Mouse (Mus musculus) retina, adult 2 months (tissue): ENCODE data around the gene Pde8a.

ENCODE experiments used
- DNase-seq: peaks from one replicate; pipeline ENCODE4 v3.0.0-alpha.2; 2012; ENCODE audit warnings: low read depth, low spot score

The Pde8a gene

GRCm38 (mm10) chr7:81272908-81273307 is 59.5 kb downstream of the Pde8a start:
- DNase-seq: no peak

DNA sequence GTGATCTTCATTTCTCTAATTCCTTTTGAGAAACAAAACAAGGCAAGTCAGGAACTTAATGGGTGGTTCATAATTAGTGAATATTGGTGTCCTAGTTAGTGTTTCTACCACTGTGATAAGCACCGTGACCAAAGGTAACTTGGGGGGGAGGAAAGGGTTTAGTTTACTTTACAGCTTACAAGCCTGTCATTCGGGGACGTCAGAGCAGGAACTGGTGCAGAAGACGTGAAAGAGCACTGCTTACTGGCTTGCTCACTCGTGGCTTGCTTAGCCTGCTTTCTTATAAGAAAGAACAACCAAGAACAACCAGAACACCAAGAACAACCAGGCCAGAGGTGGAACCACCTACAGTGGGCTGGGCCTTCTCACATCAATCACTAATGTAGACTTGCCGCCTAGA is 65.6 kb downstream of the Pde8a start:
- no peak for DNase-seq

GRCm38 (mm10) chr7:81281240-81281639 is 67.8 kb downstream of the Pde8a start:
- no peak for DNase-seq

GRCm38 (mm10) chr7:81286456-81286855 is 73.1 kb downstream of the Pde8a start:
- no peak for DNase-seq

DNA sequence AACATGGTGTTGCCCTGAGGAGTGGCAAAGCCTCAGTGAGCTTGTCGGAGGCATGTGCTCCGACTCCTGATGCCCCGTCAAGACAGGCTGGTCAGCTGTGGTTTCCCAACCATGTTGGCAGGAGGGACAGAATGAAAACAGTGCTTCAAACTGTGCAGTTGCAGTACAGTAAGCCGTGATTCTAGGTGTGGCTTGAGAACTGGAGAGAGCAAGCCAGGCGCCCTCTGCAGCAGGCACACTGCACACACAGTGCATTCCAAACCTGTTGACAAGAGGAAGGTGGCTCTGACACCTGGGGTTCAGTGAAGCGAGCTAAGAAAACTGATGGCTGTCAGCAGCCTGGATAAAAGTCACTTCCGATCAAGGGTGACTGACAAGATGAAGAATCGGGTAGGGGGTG is 73.5 kb downstream of the Pde8a start:
- no peak for DNase-seq

- DNase-seq: no peak
These were observed 81.8 kb downstream of the Pde8a start for GRCm38 (mm10) chr7:81295169-81295568.

GRCm38 (mm10) chr7:81298206-81298605 is 84.8 kb downstream of the Pde8a start:
- no peak for DNase-seq

GRCm38 (mm10) chr7:81301323-81301722 is 87.9 kb downstream of the Pde8a start:
- no peak for DNase-seq

DNA sequence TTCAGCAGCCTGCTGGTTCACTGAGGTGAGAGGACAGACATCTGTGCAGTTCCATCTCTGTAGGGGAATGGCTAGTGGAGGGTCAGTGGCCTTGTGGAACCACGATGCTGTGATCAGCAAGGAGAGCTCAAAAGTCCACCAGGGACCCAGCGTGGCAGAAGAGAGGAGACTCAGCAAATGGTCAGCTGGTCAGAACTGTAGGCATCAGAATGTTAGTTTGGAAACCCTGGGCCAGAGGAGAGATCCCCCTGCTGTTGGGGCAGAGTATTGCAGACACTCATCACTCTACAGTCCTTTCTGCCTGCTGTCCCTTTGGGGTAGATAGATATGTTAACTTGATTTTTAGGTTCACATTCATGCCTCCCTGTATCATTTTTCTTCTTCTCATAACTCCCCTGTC is 90.3 kb downstream of the Pde8a start:
- no peak for DNase-seq

DNA sequence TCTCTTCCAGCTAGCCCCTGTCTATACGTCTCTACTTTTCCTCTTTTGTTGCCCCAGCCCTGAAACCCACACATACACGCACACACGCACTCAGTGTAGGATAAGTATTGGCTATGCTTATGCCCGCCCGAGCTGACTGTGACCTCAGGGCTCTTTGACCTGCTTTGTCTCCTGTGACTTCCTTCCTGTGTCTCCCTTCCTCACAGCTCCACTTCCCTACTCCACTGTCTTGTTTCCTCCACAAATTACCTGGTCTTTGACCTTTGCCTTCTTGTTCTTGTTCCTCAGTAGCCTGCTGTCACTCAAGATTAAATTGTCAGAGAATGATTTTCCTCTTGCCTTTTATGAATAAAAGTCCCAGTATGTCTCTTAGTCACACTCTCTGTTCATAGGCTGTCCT is 90.7 kb downstream of the Pde8a start:
- DNase-seq: no peak

- no peak for DNase-seq
These were observed 91.3 kb downstream of the Pde8a start for GRCm38 (mm10) chr7:81304675-81305074.

DNA sequence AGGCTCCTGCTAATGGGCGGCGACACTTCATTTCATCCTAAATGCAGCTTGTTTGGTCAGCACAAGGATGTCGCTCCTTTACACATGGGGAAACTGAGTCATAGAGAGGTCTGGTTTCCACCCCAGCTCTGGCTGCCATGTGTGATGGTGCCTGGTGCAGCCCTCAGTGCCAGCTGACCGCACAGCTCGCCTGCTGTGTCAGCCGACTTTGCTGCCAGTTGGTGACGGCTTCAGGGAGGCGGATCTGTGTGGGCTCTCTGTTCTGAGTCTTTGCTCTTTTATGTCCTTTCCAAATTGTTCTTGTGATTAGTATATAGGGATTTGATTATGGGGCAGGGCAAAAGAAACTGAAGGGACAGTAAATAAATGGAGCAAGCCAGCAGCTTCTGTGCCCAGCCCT is 94.3 kb downstream of the Pde8a start:
- DNase-seq: no peak

- no peak for DNase-seq
These were observed 95.9 kb downstream of the Pde8a start for GRCm38 (mm10) chr7:81309247-81309646.

DNA sequence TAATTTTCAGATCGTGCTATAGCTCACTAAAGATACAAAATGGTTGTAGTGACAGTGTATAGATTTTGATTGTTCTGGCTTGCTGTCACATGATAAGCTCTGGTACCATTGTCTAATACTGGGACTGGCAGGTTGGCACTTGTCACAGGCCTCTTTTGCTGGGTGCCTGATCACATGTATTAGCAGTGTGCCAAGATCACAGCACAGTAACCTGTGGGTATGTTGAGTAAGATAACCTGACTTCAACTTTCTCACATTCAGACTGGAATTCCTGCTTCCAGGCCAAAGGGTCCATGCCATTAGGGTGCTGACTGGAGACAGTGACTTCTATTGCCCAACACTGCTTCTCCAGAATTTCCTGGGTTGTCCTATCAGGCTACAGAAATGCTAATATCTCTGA is 97.7 kb downstream of the Pde8a start:
- no peak for DNase-seq

- no peak for DNase-seq
These were observed 98.2 kb downstream of the Pde8a start for GRCm38 (mm10) chr7:81311581-81311980.

- DNase-seq: no peak
These were observed 102.2 kb downstream of the Pde8a start for GRCm38 (mm10) chr7:81315583-81315982.

DNA sequence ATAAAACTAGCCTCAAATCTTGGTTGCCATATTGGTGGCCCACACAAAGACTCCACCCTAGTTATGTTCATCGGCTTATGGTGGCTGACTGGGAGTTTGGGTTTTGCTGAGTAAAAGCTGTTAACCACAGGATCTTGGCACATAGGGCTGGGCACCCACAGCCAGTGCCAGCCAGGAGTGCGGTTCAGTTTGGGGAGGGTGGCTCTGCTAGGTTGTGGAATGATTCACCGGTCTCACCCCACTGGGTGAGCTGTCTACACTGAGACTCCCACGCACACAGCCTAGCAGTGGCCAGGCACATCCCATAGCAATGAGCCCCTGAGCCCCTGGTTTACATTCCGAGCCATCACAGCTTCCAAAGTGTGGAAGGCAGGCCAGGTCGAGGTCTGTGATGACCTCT is 106.4 kb downstream of the Pde8a start:
- no peak for DNase-seq

- no peak for DNase-seq
These were observed 108.4 kb downstream of the Pde8a start for GRCm38 (mm10) chr7:81321776-81322175.

DNA sequence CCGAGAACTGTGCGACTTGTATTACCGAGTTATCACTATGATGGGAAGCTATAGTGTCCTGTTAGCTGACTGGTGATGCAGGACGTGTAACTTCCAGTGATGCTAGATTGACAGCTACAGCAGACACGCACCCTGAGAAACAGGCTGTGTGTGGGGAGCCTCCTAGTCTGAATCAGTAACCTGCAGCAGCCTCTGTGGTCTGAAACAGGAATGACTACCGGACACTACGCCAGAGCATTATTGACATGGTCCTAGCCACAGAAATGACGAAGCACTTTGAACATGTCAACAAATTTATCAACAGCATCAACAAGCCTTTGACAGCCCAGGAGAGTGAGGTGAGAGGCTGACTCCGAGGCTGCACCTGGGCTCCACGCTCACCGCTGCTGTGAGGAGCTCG is 112.6 kb downstream of the Pde8a start:
- no peak for DNase-seq

- DNase-seq: no peak
These were observed 113.5 kb downstream of the Pde8a start for GRCm38 (mm10) chr7:81326859-81327258.

GRCm38 (mm10) chr7:81327661-81328060 is 114.3 kb downstream of the Pde8a start:
- DNase-seq: no peak

- no peak for DNase-seq
These were observed 117.4 kb downstream of the Pde8a start for GRCm38 (mm10) chr7:81330767-81331166.

DNA sequence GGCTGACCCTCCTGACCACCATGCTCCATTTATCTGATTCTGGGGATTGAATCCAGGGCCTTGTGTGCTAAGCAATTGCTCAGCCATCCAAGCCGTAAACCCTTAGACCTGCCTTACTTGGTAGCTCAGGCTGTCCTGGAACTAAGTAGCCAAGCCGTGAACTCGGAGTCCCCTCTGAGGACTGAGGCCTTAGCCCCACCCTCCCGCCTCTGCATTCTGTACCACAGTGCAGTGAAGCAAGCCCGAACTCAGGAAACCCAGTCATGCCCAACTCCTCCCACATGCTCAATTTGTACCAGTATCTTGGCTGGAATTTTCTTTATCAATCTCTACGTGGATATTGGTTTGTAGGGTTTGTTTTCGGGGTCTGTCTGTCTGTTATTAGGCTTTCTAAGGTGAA is 118.5 kb downstream of the Pde8a start:
- DNase-seq: no peak

GRCm38 (mm10) chr7:81335705-81336431 is 122.5 kb downstream of the Pde8a start:
- no peak for DNase-seq
